Mouse (Mus musculus) ES-E14 (cell line): Measurements from ENCODE around the gene Btla.

Source experiments
- CHD2 ChIP-seq: IDR thresholded peaks from 2 replicates; pipeline ENCODE4 v1.6.1; 2014; ENCODE audit warnings: mild to moderate bottlenecking, low read depth, low read length, inconsistent platforms
- HCFC1 ChIP-seq: IDR thresholded peaks from 2 replicates; pipeline ENCODE4 v1.6.1; 2012; ENCODE audit warnings: low read length, inconsistent platforms, borderline replicate concordance; ENCODE audit not compliant: insufficient read depth
- MAFK ChIP-seq: IDR thresholded peaks from 2 replicates; pipeline ENCODE4 v1.6.1; 2014; ENCODE audit warnings: mild to moderate bottlenecking, low read depth, low read length, inconsistent platforms; ENCODE audit not compliant: insufficient read depth
- ZC3H11A ChIP-seq: IDR thresholded peaks from 2 replicates; pipeline ENCODE4 v1.6.1; 2012; ENCODE audit warnings: low read depth, mild to moderate bottlenecking, inconsistent platforms, low read length, borderline replicate concordance
- ZNF384 ChIP-seq: IDR thresholded peaks from 2 replicates; pipeline ENCODE4 v1.6.1; 2012; ENCODE audit warnings: low read depth, low read length, inconsistent platforms

- TF ChIP-seq HCFC1 (no peak), MAFK (no peak), ZNF384 (no peak), ZC3H11A (no peak), CHD2 (no peak)
These were observed 19.1 kb upstream of the Btla start for GRCm38 (mm10) chr16:45204859-45205670.
